Mouse (Mus musculus): ENCODE measurements around the gene Ing2. TPM values are rescaled to one million over a fixed set of nuclear protein-coding genes. Genes with fewer than 3 reads are reported as not detected.

The Ing2 gene
- polyA plus RNA-seq, 1 experiment from 2014 or later: 14.9 TPM

- Histone ChIP-seq H3K27ac (no peak overlapping the region), H3K36me3 (no peaks in the 10 kb centered on the region), H3K27me3 (replicated peaks) (no peaks in the 10 kb centered on the region), H3K4me3 (no peak overlapping the region), H3K9ac (no peak overlapping the region), H3K4me2 (no peak overlapping the region), H3K9me3 (replicated peaks) (no peaks in the 10 kb centered on the region), H3K4me1 (peaks cover 17% of the 10 kb centered on the region)
- 88% methylated on average over 9 of the region's 10 CpGs for WGBS (ENCODE audit: insufficient replicate concordance)
- ATAC-seq: no peak
Measured at GRCm38 (mm10) chr8:47691831-47692230, 16.5 kb upstream of the Ing2 start.

GRCm38 (mm10) chr8:47691303-47691702 lies 15.9 kb upstream of the Ing2 start:
- Histone ChIP-seq H3K4me1 (peaks cover 17% of the 10 kb centered on the region), H3K9ac (no peak overlapping the region), H3K4me3 (no peak overlapping the region), H3K9me3 (replicated peaks) (no peaks in the 10 kb centered on the region), H3K27me3 (replicated peaks) (no peaks in the 10 kb centered on the region), H3K36me3 (no peaks in the 10 kb centered on the region), H3K27ac (no peak overlapping the region), H3K4me2 (peak overlapping the region; percentile 65)
- ATAC-seq: no peak
- 66% methylated on average over 7 of the region's 7 CpGs for WGBS (ENCODE audit: insufficient replicate concordance)

DNA sequence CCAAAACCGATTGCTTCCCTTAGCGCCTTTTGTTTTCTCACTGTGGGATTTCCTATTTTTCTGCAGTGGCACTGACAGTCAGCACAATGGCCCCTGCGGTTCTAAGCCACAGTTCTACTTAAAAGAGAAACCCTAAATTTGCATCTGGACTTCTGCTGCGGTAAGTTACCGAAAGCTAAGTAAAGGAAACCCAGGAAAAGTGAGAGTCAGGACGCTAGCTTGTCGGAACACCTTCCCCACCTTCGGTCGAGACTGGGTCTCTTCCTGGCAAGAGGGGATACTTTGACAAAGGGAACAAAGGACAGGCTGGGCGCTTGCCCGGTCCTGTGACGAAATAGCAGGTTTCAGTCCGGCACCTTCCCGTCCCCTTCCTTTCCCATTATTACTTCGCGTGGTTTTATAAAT lies 15.3 kb upstream of the Ing2 start:
- no peaks in the 10 kb centered on the region for H3K36me3 ChIP-seq
- no peak for ATAC-seq
- H3K27ac ChIP-seq: no peak overlapping the region
- peak overlapping the region; percentile 42 for H3K9ac ChIP-seq
- peak overlapping the region; percentile 42 for H3K4me3 ChIP-seq
- no peaks in the 10 kb centered on the region for H3K9me3 ChIP-seq (replicated peaks)
- WGBS (ENCODE audit: insufficient replicate concordance): 7% methylated on average over 16 of the region's 16 CpGs
- peak overlapping the region; percentile 65 for H3K4me2 ChIP-seq
- H3K27me3 ChIP-seq (replicated peaks): no peaks in the 10 kb centered on the region
- H3K4me1 ChIP-seq: peaks cover 17% of the 10 kb centered on the region

- 0 out of 2 replicates have a peak overlapping the region, but pooled peaks have one; percentile 8 for H3K4me2 ChIP-seq
- no peak overlapping the region for H3K9ac ChIP-seq
- H3K36me3 ChIP-seq: no peaks in the 10 kb centered on the region
- H3K27ac ChIP-seq: no peak overlapping the region
- H3K27me3 ChIP-seq (replicated peaks): no peaks in the 10 kb centered on the region
- no peaks in the 10 kb centered on the region for H3K9me3 ChIP-seq (replicated peaks)
- no peak overlapping the region for H3K4me3 ChIP-seq
- WGBS (ENCODE audit: insufficient replicate concordance): 44% methylated on average over 12 of the region's 12 CpGs
- ATAC-seq: no peak
- peaks cover 17% of the 10 kb centered on the region for H3K4me1 ChIP-seq
Measured at GRCm38 (mm10) chr8:47689704-47690326, 14.5 kb upstream of the Ing2 start.

- Histone ChIP-seq H3K27me3 (replicated peaks) (no peaks in the 10 kb centered on the region), H3K4me1 (no peaks in the 10 kb centered on the region), H3K36me3 (peaks cover 7% of the 10 kb centered on the region), H3K4me2 (no peak overlapping the region), H3K27ac (no peak overlapping the region), H3K9ac (no peak overlapping the region), H3K4me3 (no peak overlapping the region), H3K9me3 (replicated peaks) (no peaks in the 10 kb centered on the region)
- WGBS (ENCODE audit: insufficient replicate concordance): 23% methylated on average over 5 of the region's 5 CpGs
- ATAC-seq: no peak
Measured at GRCm38 (mm10) chr8:47684441-47684840, 9.1 kb upstream of the Ing2 start.

DNA sequence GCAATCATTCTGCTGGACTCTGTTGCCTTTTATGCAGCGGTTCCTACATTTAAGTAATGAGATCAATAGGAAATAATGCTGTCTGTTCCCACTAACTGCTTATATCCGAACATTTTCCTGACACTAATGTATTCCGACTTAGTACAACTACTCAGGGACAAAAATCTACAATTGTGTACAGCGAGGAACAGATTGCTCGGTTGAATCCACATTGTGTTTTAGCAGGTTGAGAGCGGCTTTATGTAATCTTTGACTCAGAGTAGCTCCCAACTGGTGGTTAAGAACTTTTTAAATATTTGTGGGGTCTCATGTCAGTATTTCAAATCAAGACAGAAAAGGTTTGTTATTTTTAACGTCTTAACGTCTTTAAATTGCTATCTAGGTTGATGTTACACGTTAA lies 8.6 kb upstream of the Ing2 start:
- Histone ChIP-seq H3K27ac (no peak overlapping the region), H3K4me3 (no peak overlapping the region), H3K4me2 (no peak overlapping the region), H3K9me3 (replicated peaks) (no peaks in the 10 kb centered on the region), H3K27me3 (replicated peaks) (no peaks in the 10 kb centered on the region), H3K36me3 (peaks cover 9% of the 10 kb centered on the region), H3K4me1 (no peaks in the 10 kb centered on the region), H3K9ac (no peak overlapping the region)
- 71% methylated on average over 9 of the region's 9 CpGs for WGBS (ENCODE audit: insufficient replicate concordance)
- no peak for ATAC-seq

DNA sequence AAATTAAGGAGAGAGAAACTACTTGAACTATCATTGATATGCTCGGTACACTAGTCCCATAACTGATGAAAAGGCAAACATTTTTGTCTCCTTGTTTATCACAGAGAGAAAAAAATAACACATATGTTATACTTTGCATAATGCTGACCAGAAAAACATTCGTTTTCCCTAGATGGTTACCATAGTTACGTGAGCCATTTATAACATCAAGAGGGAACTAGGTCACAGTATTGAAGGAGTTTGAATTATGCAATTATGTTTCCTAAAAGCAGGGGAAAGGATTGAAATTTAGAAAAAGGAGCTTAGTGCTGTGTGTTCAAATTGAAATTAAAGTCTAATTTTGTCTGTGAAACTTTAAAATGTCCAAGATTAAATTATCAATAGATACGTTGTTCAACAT lies 5.0 kb upstream of the Ing2 start:
- Histone ChIP-seq H3K27ac (no peak overlapping the region), H3K9ac (no peak overlapping the region), H3K4me3 (no peak overlapping the region), H3K36me3 (peaks cover 15% of the 10 kb centered on the region), H3K4me1 (peaks cover 13% of the 10 kb centered on the region), H3K27me3 (replicated peaks) (no peaks in the 10 kb centered on the region), H3K9me3 (replicated peaks) (no peaks in the 10 kb centered on the region), H3K4me2 (no peak overlapping the region)
- ATAC-seq: no peak
- WGBS (ENCODE audit: insufficient replicate concordance): 75% methylated on average over 4 of the region's 4 CpGs

- no peak for ATAC-seq
- peaks cover 13% of the 10 kb centered on the region for H3K4me1 ChIP-seq
- H3K4me3 ChIP-seq: no peak overlapping the region
- peaks cover 15% of the 10 kb centered on the region for H3K36me3 ChIP-seq
- H3K27ac ChIP-seq: no peak overlapping the region
- H3K9ac ChIP-seq: no peak overlapping the region
- H3K9me3 ChIP-seq (replicated peaks): no peaks in the 10 kb centered on the region
- H3K4me2 ChIP-seq: no peak overlapping the region
- no peaks in the 10 kb centered on the region for H3K27me3 ChIP-seq (replicated peaks)
- 65% methylated on average over 1 of the region's 1 CpGs for WGBS (ENCODE audit: insufficient replicate concordance)
Measured at GRCm38 (mm10) chr8:47679603-47680002, 4.2 kb upstream of the Ing2 start.

DNA sequence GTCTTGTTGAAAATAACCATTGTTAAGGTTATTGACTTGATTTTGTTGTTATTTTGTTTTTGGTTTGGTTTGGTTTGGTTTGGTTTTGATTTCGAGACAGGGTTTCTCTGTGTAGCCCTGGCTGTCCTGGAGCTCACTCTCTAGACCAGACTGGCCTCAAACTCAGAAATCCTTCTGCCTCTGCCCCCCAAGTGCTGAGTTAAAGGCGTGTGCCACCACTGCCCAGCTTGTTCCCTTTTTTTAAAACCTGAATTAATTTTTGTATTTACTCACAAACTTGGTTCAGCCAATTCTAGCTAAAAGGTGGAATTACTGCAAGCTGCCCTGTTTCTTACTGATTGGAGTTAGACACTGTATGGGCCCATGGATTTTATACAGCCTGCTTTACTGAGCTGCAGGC lies 1.3 kb upstream of the Ing2 start:
- 28% methylated on average over 2 of the region's 2 CpGs for WGBS (ENCODE audit: insufficient replicate concordance)
- H3K27ac ChIP-seq: no peak overlapping the region

DNA sequence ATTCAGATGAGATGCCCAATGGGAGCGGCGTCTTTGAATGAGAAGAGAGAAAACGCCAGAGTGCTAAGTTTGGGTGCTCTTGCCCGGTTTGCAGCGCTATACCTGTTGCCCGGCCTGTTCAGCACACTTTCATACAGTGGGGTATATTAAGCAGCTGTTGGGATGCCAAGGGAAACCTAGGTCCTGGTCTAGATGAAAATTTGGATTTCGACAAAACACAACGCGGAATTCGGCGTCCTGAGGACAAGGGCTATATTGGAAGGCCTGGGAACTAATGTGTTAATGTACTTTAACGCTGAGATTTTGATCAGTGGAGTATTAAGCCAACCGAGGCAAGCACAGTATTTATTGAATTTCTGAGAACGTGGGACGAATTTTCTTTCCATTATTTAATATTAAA lies 868 bp upstream of the Ing2 start:
- ATAC-seq: no peak
- Histone ChIP-seq H3K27ac (peak overlapping the region; percentile 96), H3K9ac (peak overlapping the region; percentile 94), H3K27me3 (replicated peaks) (no peaks in the 10 kb centered on the region), H3K4me2 (peak overlapping the region; percentile 94), H3K36me3 (peaks cover 10% of the 10 kb centered on the region; the same call in 1 of the 2 replicates), H3K4me3 (peak overlapping the region; percentile 94), H3K4me1 (peaks cover 26% of the 10 kb centered on the region), H3K9me3 (replicated peaks) (no peaks in the 10 kb centered on the region)
- WGBS (ENCODE audit: insufficient replicate concordance): 3% methylated on average over 15 of the region's 15 CpGs

More for the DNA sequence above, 1.3 kb upstream of the Ing2 start:
- no peak for ATAC-seq
- Histone ChIP-seq H3K27me3 (replicated peaks) (no peaks in the 10 kb centered on the region), H3K4me3 (peak overlapping the region; percentile 94), H3K4me1 (peaks cover 26% of the 10 kb centered on the region), H3K9ac (peak overlapping the region; percentile 94), H3K9me3 (replicated peaks) (no peaks in the 10 kb centered on the region), H3K4me2 (peak overlapping the region; percentile 94), H3K36me3 (peaks cover 10% of the 10 kb centered on the region; the same call in 1 of the 2 replicates)

GRCm38 (mm10) chr8:47675786-47676185 lies 430 bp upstream of the Ing2 start:
- peaks cover 10% of the 10 kb centered on the region; the same call in 1 of the 2 replicates for H3K36me3 ChIP-seq
- ATAC-seq: no peak
- H3K4me1 ChIP-seq: peaks cover 26% of the 10 kb centered on the region
- H3K9me3 ChIP-seq (replicated peaks): no peaks in the 10 kb centered on the region
- no peaks in the 10 kb centered on the region for H3K27me3 ChIP-seq (replicated peaks)
- H3K27ac ChIP-seq: peak overlapping the region; percentile 96
- H3K4me3 ChIP-seq: peak overlapping the region; percentile 94
- H3K4me2 ChIP-seq: peak overlapping the region; percentile 94
- WGBS (ENCODE audit: insufficient replicate concordance): 0% methylated on average over 20 of the region's 20 CpGs
- H3K9ac ChIP-seq: peak overlapping the region; percentile 94

DNA sequence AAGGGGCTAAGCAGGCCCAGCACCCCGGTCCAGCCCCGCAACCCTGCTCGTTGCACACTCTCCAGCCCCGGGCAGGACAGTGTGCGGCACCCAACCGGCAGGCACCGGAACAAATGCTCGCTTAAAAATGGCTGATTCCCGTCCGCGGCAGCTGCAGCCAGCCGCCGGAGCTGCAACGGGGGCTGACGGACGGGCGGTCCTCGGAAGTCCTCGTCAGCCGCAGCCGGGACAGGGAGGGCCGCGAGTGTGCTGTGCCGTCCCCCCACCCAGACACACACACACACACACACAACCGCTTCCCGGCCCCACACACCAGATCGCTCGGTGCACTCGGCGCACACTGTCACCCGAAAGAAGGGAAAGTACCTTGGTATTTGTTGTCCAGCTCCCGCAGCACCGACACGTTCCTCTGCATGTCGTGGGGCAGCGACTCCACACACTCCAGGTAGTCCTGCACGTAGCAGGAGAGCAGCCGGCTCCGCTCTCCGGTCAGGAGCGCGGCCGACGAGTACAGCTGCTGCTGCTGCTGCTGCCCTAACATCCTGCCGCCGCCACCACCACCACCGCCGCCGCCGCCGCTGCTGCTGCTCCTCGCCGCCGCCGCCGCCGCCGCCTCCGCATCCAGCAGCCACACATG lies 1.1 kb downstream of the Ing2 start:
- WGBS (ENCODE audit: insufficient replicate concordance): under 1% methylated on average over 51 of the region's 59 CpGs
- peak overlapping the region; percentile 94 for H3K9ac ChIP-seq
- no peaks in the 10 kb centered on the region for H3K9me3 ChIP-seq (replicated peaks)
- peak overlapping the region; percentile 94 for H3K4me2 ChIP-seq
- H3K4me1 ChIP-seq: peaks cover 26% of the 10 kb centered on the region
- peak overlapping the region; percentile 91 for H3K27ac ChIP-seq
- ATAC-seq: peak; percentile 2
- H3K36me3 ChIP-seq: peaks cover 6% of the 10 kb centered on the region; the same call in 1 of the 2 replicates
- H3K27me3 ChIP-seq (replicated peaks): no peaks in the 10 kb centered on the region
- H3K4me3 ChIP-seq: peak overlapping the region; percentile 94

Measured in liver, embryonic 12.5 days (tissue).